Comparison of ENCODE assay signal across 16 mouse cellular contexts in genomic region chr16:95415921-95416320, GRCm38 (mm10).
"Had no signal": no experiment of that assay in that cellular context is flagged by ENCODE, and none has a peak within 500 bp of the region (broad histone marks: within the 10 kb centered on the region; RNA-seq: fewer than 3 reads in every experiment).

No protein-coding gene starts in this region.

- H3K4me2 ChIP-seq: liver, embryonic 13.5 days; midbrain, embryonic 11.5 days had no signal

- H3K27ac ChIP-seq: left cerebral cortex, adult 2 months; liver, embryonic 13.5 days; macrophage; stomach, postnatal 0 days had no signal

- DNase-seq: kidney, postnatal 14 days; kidney, postnatal 4 days; layer of hippocampus, adult 9-11 months; layer of hippocampus, postnatal 36 days; liver, embryonic 13.5 days; lung, adult 2 months; lung, postnatal 14 days; midbrain, embryonic 14.5 days; right cerebral cortex, postnatal 4 days; thymus, adult 2 months; thymus, postnatal 14 days; thymus, postnatal 4 days had no signal

- H3K4me3 ChIP-seq: left cerebral cortex, adult 2 months; liver, embryonic 13.5 days had no signal

- H3K27me3 ChIP-seq: liver, embryonic 13.5 days had no signal

- H3K9me3 ChIP-seq: liver, embryonic 13.5 days had no signal

- H3K4me1 ChIP-seq: liver, embryonic 13.5 days had no signal

- H3K36me3 ChIP-seq: liver, embryonic 13.5 days had no signal

- H3K9ac ChIP-seq: liver, embryonic 13.5 days had no signal
